Mouse (Mus musculus): ENCODE results near the gene Enpp6. TPM values are rescaled to one million over a fixed set of nuclear protein-coding genes. Genes with fewer than 3 reads are reported as not detected.
A peak's percentile ranks its signal among the peaks of the same experiment; 100 is the strongest.

Gene Enpp6
- not detected in 2 replicates for total RNA-seq (2017)

DNA sequence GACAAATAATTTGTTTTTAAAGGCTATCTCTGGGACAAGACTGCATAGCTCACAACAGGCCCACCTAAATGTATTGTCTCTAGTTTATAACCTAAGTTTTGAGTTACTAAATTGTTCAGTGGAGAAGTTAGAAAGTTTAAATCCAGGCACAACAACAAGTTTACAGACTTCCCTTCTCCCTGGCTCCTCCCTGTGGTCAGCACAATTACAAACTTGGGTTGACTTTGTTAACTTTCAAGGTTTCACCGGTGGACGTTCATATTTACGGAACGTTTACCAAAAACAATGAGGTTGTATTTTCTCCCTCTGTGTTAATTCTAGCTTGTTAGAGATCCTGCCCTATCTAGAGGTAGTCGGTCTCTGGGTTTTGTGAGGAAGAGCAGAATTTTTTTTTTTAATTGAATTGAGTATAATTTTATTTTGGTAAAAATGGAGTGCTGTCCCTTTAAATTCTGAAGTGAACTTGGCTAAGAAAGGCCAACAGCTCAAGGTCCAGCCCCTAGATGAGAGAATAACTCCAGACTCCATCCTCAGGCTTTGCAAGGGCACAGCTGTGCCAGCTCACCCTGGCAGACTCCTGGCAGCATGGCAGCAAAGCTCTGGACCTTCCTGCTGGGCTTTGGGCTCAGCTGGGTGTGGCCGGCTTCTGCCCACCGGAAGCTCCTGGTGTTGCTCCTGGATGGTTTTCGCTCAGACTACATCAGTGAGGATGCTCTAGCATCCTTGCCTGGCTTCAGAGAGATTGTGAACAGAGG is at the start of gene Enpp6:
Enpp6 (plus strand) TSS at position 502 of the 755 bp plus-strand sequence.
- no peak for ATAC-seq (replicated peaks; ENCODE audit: low read depth, poor library complexity, severe bottlenecking)

DNA sequence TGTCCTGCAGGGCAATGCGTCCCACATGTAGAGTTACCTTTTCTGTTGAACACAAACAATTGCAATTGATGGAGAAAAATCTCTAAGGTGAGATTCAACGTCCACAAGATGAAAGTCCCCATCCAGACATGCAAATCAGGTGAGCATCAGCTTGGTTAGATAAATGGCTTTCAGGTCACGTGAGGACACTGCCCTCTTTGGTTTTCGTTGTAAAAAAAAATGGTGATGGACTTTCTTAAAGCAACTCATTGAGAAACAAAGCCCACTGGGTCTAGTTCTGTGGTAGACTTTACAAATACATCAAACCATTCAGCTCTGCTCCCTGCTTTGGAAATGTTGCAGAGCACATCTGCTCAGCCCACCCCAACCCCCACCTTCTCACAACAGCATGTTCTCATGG is 48.5 kb upstream of the Enpp6 start:
- ATAC-seq (replicated peaks; ENCODE audit: low read depth, poor library complexity, severe bottlenecking), result no peak

DNA sequence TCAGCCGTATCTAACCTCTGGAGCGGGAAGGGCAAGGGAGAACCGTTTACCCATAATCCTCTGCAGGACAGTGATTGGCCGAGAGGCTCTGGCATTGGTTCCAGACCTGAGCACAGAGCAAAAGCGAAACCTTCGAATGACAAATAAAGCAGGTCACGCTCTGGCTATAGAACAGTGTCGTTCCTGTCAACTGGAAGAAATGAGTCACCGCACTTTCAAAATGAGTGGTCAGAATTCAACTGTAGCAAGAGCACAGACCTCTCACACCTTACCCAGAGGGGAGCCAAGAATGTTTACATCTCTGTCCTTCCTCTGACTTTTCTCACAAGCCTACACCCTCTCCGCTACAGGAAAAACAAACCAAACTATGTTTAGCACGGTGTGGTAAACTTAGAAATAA is 45.4 kb upstream of the Enpp6 start:
- ATAC-seq (replicated peaks; ENCODE audit: low read depth, poor library complexity, severe bottlenecking), result peak; percentile 92

DNA sequence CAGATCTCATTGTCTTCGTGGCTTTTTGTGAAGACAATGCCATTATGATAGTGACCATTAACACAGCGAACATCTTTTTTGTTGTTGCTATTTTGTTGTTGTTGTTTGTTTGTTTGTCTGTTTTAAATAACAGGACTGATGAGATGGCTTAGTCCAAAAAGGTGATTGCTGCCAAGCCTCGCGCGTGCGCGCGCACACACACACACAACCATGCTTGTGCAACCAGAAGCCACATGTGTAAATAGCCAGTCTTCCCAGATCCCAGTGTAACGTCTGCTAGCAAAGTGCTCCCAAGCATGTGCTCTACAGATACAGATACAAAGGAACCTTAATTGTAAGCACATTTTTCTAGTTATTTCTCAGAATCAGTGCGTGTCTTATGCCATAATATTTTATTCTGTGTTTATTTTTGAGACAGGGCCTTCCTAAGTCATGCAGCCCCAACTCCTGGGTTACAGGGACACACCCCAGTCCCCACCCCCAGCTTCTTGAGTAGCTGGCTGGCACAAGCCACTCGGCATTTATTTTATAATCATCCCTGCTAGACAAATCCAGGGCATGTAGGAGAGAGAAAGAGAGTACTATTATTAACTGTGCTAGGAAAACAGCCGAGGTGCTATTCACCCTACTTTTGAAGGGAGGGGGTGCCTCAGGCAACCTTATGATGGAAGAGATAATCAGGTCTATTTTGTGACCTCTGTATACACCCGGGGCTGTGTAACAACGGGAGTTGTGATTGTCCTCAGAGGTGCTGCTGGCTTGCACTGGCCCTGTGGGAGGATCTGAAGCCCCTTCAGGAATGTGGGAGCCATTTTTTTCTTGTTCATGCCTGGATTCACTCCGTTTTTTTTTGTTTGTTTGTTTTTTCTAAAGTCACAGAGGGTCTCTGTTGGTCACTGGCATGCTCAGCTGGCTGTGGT is 44.7 kb upstream of the Enpp6 start:
- no peak for ATAC-seq (replicated peaks; ENCODE audit: low read depth, poor library complexity, severe bottlenecking)

DNA sequence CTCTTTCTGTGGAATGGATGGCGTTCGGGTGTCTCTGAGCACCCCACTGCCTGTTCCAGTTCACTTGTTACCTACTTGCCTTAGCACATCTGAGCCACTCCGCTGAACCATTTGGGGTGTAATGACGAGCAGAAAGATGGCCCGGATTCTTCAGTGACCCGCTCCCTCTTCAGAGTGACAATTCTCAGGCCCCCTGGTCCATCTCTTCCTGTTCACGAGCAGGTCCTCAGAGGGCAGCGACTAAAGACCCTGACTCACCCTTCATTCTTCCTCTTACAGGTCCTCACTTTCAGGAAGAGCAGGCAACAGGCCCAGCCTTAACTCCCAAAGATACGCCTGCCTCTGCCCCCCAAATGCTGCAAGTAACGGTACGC is 44.0 kb upstream of the Enpp6 start:
- ATAC-seq (replicated peaks; ENCODE audit: low read depth, poor library complexity, severe bottlenecking), result no peak

DNA sequence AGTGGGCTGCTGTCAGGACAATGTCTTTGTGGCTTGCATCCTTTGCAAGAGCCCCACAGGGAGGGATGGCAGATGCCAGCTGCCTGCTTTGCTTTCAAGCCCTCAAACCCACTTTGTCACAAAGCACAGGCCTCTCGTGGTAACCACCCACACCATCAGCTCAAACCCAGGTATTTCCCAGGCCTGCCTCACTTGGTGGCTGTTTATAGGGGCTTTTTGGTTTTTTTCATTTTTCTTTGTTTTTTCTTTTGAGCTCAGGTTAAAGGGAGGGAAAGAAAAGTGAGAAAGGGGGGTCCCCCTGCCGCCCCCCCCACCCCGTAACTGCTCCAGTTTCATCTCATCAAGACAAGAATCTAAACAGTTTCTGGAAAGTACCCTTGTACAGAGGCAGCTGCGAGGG is 43.4 kb upstream of the Enpp6 start:
- ATAC-seq (replicated peaks; ENCODE audit: low read depth, poor library complexity, severe bottlenecking), result no peak

DNA sequence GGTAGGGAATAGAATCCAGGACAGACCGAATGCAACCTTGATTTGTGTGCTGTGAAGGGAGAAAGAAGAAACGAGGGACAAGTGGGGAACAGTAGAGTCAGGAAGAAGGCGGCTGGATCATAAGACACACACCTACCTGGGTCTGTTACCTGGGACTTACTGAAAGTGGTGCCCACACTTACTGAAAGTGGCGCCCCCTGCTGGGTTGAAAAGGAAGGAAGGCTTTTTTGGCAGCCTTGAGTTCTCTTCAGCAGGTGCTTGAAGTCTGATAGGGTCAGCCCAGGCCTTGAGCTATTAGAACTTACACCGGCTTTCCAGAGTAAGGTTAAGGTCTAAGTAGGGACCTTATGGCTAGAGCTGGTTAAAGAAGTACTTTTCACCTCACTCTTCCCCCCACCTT is 40.5 kb upstream of the Enpp6 start:
- ATAC-seq (replicated peaks; ENCODE audit: low read depth, poor library complexity, severe bottlenecking), result 0 out of 2 replicates have a peak, but pooled peaks have one; percentile 20

DNA sequence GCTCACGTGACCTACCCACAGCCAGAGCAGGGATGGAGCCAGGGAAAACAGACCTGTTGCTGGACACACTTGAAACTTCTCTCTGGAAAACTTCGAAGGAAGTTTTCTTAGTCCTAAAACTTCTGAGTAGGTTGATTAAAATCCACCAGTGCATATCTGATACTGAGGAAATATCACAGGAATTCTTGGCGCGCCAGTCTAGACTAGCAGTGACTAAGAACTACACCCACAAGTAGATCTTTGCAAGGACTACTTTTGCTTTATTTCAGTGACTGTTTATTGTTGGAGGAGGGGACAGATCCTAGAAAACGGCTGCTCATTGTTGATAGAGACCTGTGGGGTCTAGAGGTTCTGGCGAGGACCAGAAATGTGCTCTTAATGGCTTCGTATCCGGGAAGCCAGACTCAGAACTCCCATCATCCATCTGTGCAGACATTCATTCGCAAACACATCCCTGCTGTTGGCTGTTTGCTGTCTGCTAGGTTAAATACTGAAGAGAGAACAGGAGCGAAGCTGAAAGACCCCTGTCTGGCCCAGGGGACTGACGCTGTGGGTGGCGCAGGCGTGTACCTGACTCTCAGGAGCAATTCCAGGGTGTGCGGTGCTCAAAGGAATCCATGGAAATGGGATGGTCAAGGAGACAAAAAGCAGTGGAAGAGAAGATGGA is 38.5 kb upstream of the Enpp6 start:
- ATAC-seq (replicated peaks; ENCODE audit: low read depth, poor library complexity, severe bottlenecking), result no peak

DNA sequence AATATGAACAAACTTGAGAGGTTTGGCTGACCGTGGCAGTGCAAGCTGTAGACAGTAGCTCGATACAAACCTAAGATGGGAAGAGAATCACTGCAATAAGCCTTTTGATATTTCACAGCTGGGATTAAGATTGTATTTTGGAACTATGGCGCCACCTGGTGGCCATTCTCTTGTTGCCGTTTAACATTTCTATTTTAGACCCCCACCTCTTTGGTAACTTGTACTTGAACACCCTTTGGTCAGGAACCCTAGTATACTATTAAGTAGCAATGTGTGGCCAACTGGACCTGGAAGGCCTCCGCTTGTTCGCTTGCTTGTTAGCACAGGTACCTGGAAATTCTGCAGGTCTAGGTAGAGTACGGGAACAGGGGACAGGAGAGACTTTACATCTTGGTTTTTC is 33.2 kb upstream of the Enpp6 start:
- peak; percentile 74 for ATAC-seq (replicated peaks; ENCODE audit: low read depth, poor library complexity, severe bottlenecking)

DNA sequence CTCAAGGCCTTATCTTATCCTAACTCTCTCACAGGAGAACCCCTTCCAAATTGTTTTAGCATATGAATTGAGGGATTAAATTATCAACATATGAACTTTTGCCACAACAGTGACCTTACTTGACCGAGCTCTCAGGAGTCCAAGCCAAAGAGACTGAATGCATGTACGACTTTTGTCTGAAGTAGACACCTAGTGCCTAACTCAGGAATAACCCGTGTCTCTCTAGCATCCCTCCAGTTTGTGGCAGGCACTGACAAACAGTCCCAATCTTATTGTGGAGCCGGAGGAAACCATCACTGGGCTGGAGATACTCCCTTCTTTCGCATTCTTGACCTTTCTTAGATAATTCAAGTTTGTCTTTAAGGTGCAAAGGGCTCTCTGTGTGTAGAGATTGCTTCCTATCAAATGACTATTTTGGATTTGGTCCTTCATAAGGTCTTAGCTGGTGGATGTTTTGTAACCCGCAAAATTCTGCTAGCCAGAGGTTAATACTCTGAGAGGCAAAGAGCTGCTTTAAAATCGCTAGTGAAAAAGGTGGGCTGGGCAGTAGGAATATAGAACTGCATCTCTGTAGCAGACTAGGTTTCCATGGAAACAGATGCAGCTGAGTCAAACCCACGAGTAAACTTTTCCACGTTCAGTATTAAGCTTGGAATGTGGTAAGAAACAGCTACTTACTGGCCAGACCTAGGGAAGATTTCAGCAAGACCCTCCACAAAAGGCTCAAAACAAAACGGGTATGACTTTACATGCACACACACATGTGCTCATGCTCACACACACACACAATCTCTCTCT is 23.9 kb upstream of the Enpp6 start:
- no peak for ATAC-seq (replicated peaks; ENCODE audit: low read depth, poor library complexity, severe bottlenecking)

DNA sequence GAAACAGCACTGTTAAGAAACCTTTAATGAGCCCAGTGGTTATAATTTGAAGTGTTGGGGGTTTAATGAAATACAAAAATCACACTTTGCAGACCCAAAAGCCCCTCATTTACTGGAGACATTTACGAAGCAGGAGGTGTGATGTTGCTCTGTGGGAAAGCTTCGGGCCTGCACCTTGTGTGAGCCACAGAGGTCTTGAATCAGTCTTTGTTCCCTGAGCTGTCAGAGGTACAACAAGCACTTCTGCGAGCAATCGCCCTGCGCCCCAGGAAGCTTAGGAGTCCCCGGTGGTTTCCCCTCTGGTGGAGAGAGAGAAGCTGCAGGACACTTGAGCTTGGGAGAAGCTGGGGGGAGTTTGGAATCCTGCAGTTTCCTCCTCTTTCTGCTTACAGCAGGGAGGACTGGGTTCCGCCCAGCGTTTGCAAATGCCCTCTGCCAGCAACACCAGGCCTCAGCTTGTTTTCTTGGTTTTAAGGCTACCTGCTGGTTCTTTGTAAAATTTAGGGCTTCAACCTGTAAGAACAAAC is 23.0 kb upstream of the Enpp6 start:
- no peak for ATAC-seq (replicated peaks; ENCODE audit: low read depth, poor library complexity, severe bottlenecking)

DNA sequence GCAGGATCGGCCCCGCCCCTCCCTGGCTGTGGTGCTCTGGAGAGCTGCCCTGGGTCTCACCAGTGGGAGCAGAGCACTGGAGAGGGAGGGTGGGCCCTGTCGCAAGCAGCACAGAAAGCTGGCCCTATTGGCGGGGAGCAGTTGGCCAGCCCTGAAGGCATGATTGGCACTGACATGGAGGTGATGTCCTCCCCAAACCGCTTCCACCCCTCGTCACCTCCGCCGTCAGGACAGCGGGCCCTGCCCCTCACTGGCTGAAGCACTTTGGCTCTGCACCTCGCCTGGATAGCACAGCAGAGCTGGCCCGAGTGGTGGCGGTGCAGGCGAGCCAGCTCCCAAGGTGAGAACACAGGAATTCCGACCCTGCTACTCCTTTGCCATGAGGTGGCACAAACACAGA is 20.9 kb upstream of the Enpp6 start:
- ATAC-seq (replicated peaks; ENCODE audit: low read depth, poor library complexity, severe bottlenecking), result no peak

DNA sequence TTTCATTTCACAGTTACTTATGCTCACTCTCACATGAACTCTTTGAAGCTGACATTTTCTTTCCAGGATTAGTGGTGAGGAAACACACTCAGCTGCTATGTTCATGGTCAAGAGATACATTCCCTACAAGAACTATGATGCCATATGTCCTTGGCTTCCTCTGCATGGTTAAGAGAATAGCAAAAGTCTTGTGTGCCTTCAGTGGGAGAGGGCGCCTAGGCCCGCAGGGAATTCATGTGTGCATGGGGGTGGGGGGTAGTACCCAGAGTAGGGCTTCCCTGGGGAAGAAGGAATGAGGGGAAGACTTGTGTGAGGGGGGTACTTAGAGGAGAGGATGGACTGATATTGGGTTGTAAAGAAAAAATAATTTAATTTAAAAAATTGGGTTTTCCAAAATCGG is 18.0 kb upstream of the Enpp6 start:
- no peak for ATAC-seq (replicated peaks; ENCODE audit: low read depth, poor library complexity, severe bottlenecking)

DNA sequence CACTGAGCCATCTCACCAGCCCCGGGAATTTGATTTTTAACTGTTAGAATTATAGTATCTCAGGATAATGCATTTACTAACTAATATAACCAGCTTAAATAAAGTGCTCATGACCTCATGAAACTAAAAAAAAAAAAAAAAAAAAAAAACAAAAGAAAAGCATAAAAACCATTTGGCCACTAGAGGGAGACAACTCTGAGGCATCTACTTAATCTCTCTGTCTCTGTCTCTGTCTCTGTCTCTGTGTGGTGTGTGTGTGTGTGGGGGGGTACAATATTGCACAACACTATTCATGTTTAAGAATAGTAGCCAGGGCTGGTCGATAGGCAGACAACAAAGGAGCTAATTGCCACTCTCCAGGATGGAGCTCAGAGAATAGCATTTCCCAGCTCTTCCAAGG is 17.3 kb upstream of the Enpp6 start:
- no peak for ATAC-seq (replicated peaks; ENCODE audit: low read depth, poor library complexity, severe bottlenecking)

DNA sequence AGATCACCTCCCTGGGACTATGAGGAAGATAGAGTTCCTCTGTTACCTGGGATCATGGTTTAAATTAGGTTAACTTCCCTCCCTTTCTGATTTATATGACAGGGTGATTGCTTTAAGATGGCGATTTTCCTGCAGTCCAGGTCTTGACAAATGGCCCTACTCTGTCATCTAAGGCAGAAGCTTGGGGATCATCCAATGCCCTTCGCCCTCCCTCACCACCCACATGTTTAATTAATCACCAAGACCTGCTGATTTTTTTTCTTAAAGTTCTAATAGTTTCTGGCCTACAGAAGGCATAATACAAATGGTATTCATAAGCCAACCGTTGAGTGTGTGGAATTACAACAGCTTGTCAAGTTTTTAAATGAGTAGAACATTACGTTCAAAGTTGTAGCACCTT is 9.3 kb upstream of the Enpp6 start:
- ATAC-seq (replicated peaks; ENCODE audit: low read depth, poor library complexity, severe bottlenecking), result no peak

DNA sequence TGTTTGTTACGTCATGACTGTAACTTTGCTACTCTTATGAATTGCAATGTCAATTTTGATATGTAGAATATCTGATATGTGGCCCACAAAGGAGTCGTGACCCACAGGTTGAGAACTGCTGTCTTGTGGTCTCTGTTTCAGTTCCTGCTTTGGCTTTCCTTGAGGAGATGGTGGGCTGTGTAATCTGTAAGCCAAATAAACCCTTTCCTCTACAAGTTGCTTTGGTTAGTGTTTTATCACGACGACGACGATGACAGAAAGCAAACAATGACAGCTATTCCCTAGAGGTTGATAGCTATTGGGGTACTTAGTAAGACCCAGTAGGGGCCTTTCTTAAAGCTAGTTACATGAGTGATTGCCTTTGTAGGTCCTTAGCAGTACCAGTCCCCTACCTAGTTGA is 4.5 kb upstream of the Enpp6 start:
- ATAC-seq (replicated peaks; ENCODE audit: low read depth, poor library complexity, severe bottlenecking), result no peak

DNA sequence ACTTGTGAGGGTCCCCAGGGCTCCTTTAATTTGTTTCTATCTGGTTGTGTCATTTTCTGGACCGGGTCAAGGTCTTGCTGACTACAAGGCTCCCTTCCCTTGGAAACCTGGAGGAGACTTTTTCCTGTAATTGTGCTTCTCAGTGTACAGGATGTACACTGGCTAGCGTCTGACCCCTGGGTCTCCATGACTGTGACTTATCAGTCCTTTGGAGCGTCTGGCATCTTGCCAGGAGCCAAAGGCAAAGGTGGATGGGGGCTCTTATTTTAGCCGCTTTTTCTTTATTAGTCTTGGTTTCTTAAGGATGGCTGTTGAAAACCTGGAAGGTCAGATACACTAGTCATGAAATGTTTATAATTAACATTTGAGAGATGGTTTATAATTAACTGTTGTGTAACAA is 3.9 kb upstream of the Enpp6 start:
- no peak for ATAC-seq (replicated peaks; ENCODE audit: low read depth, poor library complexity, severe bottlenecking)

DNA sequence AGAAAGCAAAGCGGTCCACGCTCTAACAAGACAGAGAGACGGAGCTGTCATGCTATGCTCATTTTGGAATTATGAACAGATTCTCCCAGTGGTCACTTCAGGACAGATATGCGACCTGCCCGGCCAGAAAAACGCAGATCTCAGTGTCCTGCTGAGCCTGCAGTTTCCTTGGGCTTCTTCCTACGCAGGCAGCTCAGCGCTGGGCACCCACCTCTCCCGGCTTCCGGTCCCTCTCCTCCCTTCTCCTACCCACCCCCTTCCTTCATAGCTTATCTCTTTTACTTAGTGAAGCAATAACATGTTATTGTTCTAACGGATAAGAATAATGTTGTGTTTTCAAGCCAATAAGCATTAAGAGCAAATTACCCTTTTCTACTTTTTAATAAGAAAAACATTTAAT is 2.0 kb upstream of the Enpp6 start:
- no peak for ATAC-seq (replicated peaks; ENCODE audit: low read depth, poor library complexity, severe bottlenecking)

DNA sequence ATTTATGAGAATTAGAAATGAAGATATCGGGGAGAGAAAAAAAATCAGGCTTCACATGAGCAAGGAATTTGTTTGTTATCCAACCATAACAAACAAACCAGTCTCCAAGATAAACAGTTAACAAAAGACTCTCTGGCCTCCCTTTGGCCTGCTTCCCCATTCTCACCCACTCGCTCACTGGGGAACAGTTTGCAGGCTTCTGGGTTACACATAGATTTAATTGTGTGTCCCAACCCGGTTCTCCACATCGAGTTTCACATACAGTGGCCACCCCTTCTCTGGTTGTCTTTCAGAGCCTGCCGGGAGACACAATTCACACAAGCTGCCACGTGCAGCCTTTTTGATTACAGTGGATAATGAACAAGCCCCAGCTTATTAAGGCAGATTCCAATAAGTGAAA is 1.7 kb downstream of the Enpp6 start:
- ATAC-seq (replicated peaks; ENCODE audit: low read depth, poor library complexity, severe bottlenecking), result no peak

DNA sequence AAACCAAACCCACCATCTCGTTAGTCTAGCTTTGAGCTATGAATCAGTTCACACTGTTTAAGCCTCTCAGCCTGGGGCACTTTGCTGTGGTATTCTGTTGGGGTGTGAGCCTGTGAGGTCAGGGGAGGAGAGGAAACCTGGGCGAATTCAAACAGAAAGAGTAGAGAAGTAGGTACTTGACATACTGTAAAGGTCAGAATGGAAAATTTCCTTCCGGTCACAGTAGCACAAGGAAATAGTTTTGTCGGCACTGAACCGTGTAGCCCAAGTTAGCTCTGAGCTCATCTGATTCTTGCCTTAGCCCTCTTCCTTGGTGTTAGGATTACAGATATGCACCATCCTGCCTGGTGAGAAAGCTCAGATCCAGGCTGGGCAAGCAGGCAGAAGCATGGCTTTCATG is 4.4 kb downstream of the Enpp6 start:
- ATAC-seq (replicated peaks; ENCODE audit: low read depth, poor library complexity, severe bottlenecking), result no peak
